Mouse (Mus musculus) lung, embryonic 16.5 days (tissue): ENCODE measurements at regions not wholly inside any gene's neighbourhood (a gene's known extent, or its start where the extent isn't known, plus 50 kb on each side); places are given as distances from the start of the nearest gene placed in this dataset.

Experiments
- ATAC-seq: fragments of 200-750 bp; cut with Nextera tagmentation; 2 replicates; pipeline ENCODE4 v1.8.0; 2017; ENCODE audit warnings: low read depth, mild to moderate bottlenecking, moderate library complexity
- H3K27ac ChIP-seq: fragments of 300-500 bp; sonication (generic); 2 replicates; pipeline ENCODE4 v1.5.1; 2014; ENCODE audit warnings: mild to moderate bottlenecking, control low read depth, low read length
- H3K27me3 ChIP-seq: fragments of 300-500 bp; sonication (generic); 2 replicates; pipeline ENCODE4 v1.6.1; 2014; ENCODE audit warnings: low read depth, low read length, mixed read lengths; ENCODE audit not compliant: control insufficient read depth, insufficient read depth
- H3K36me3 ChIP-seq: fragments of 300-500 bp; sonication (generic); 2 replicates; pipeline ENCODE4 v1.6.1; 2014; ENCODE audit warnings: low read length; ENCODE audit not compliant: control insufficient read depth, insufficient read depth
- H3K4me1 ChIP-seq: fragments of 300-500 bp; sonication (generic); replicated peaks from 2 replicates; pipeline ENCODE4 v1.6.1; 2014; ENCODE audit warnings: low read length, mixed read lengths; ENCODE audit not compliant: control insufficient read depth, insufficient read depth
- H3K4me2 ChIP-seq: fragments of 300-500 bp; sonication (generic); 2 replicates; pipeline ENCODE4 v1.6.1; 2014; ENCODE audit warnings: low read depth, low read length, control low read depth
- H3K4me3 ChIP-seq: fragments of 300-500 bp; sonication (generic); 2 replicates; pipeline ENCODE4 v1.5.1; 2014; ENCODE audit warnings: mild to moderate bottlenecking, low read length, control low read depth
- H3K9ac ChIP-seq: fragments of 300-500 bp; sonication (generic); 2 replicates; pipeline ENCODE4 v1.6.1; 2014; ENCODE audit warnings: low read length, control low read depth
- H3K9me3 ChIP-seq: fragments of 300-500 bp; sonication (generic); 2 replicates; pipeline ENCODE4 v1.6.1; 2016; ENCODE audit warnings: low read length; ENCODE audit not compliant: control insufficient read depth
- WGBS: fragments of 180-500 bp; shearing (Covaris S2); extraction: QIAGEN DNeasy Blood & Tissue Kit; methylation state at CpG from one replicate; pipeline ENCODE4 v1.1.7; 2014; 5-methylcytosine and 5-hydroxymethylcytosine counted together

GRCm38 (mm10) chr3:9373896-9374295 lies 236.0 kb downstream of the Zfp704 start:
- Histone ChIP-seq H3K36me3 (no peaks in the 10 kb centered on the region), H3K9ac (no peak overlapping the region), H3K27ac (no peak overlapping the region), H3K4me1 (no peaks in the 10 kb centered on the region), H3K9me3 (peaks cover 4% of the 10 kb centered on the region; the same call in 1 of the 2 replicates), H3K27me3 (no peaks in the 10 kb centered on the region), H3K4me3 (no peak overlapping the region), H3K4me2 (no peak overlapping the region)
- ATAC-seq, result no peak
- WGBS, result 59% methylated on average over 1 of the region's 1 CpGs

- no peaks in the 10 kb centered on the region for H3K4me1 ChIP-seq
- no peak overlapping the region for H3K27ac ChIP-seq
- no peaks in the 10 kb centered on the region for H3K27me3 ChIP-seq
- H3K4me3 ChIP-seq, result no peak overlapping the region
- H3K4me2 ChIP-seq, result no peak overlapping the region
- no peak overlapping the region for H3K9ac ChIP-seq
- WGBS, result 86% methylated on average over 2 of the region's 2 CpGs
- ATAC-seq, result no peak
- peaks cover 4% of the 10 kb centered on the region; the same call in 1 of the 2 replicates for H3K9me3 ChIP-seq
- H3K36me3 ChIP-seq, result no peaks in the 10 kb centered on the region
Observed at GRCm38 (mm10) chr3:9370096-9370495, 239.8 kb downstream of the Zfp704 start.

GRCm38 (mm10) chr3:9365791-9366190 lies 244.1 kb downstream of the Zfp704 start:
- H3K27me3 ChIP-seq, result no peaks in the 10 kb centered on the region
- 75% methylated on average over 9 of the region's 9 CpGs for WGBS
- no peaks in the 10 kb centered on the region for H3K36me3 ChIP-seq
- H3K27ac ChIP-seq, result no peak overlapping the region
- H3K4me1 ChIP-seq, result no peaks in the 10 kb centered on the region
- H3K9ac ChIP-seq, result no peak overlapping the region
- H3K4me3 ChIP-seq, result no peak overlapping the region
- H3K9me3 ChIP-seq, result peaks cover 4% of the 10 kb centered on the region; the same call in 1 of the 2 replicates
- no peak overlapping the region for H3K4me2 ChIP-seq
- ATAC-seq, result no peak

GRCm38 (mm10) chr3:9359186-9359585 lies 250.7 kb downstream of the Zfp704 start:
- H3K9me3 ChIP-seq, result no peaks in the 10 kb centered on the region
- H3K36me3 ChIP-seq, result no peaks in the 10 kb centered on the region
- no peaks in the 10 kb centered on the region for H3K27me3 ChIP-seq
- H3K27ac ChIP-seq, result no peak overlapping the region
- 92% methylated on average over 8 of the region's 8 CpGs for WGBS
- no peak overlapping the region for H3K4me3 ChIP-seq
- H3K4me1 ChIP-seq, result no peaks in the 10 kb centered on the region
- H3K9ac ChIP-seq, result no peak overlapping the region
- no peak for ATAC-seq
- H3K4me2 ChIP-seq, result no peak overlapping the region

GRCm38 (mm10) chr3:9358111-9358510 lies 251.8 kb downstream of the Zfp704 start:
- Histone ChIP-seq H3K9ac (no peak overlapping the region), H3K4me3 (no peak overlapping the region), H3K4me1 (no peaks in the 10 kb centered on the region), H3K9me3 (no peaks in the 10 kb centered on the region), H3K27ac (no peak overlapping the region), H3K27me3 (no peaks in the 10 kb centered on the region), H3K4me2 (no peak overlapping the region), H3K36me3 (no peaks in the 10 kb centered on the region)
- no peak for ATAC-seq
- WGBS, result 40% methylated on average over 12 of the region's 12 CpGs

- H3K27ac ChIP-seq, result no peak overlapping the region
- 76% methylated on average over 2 of the region's 2 CpGs for WGBS
- H3K4me2 ChIP-seq, result no peak overlapping the region
- no peaks in the 10 kb centered on the region for H3K36me3 ChIP-seq
- ATAC-seq, result no peak
- H3K9ac ChIP-seq, result no peak overlapping the region
- no peaks in the 10 kb centered on the region for H3K27me3 ChIP-seq
- no peaks in the 10 kb centered on the region for H3K4me1 ChIP-seq
- no peaks in the 10 kb centered on the region for H3K9me3 ChIP-seq
- no peak overlapping the region for H3K4me3 ChIP-seq
Observed at GRCm38 (mm10) chr3:9357639-9358038, 252.2 kb downstream of the Zfp704 start.

- H3K9ac ChIP-seq, result no peak overlapping the region
- H3K36me3 ChIP-seq, result no peaks in the 10 kb centered on the region
- no peaks in the 10 kb centered on the region for H3K4me1 ChIP-seq
- 60% methylated on average over 4 of the region's 4 CpGs for WGBS
- H3K9me3 ChIP-seq, result no peaks in the 10 kb centered on the region
- no peak overlapping the region for H3K27ac ChIP-seq
- no peak overlapping the region for H3K4me2 ChIP-seq
- H3K27me3 ChIP-seq, result no peaks in the 10 kb centered on the region
- H3K4me3 ChIP-seq, result no peak overlapping the region
- ATAC-seq, result no peak
Observed at GRCm38 (mm10) chr3:9355875-9356274, 254.0 kb downstream of the Zfp704 start.

GRCm38 (mm10) chr3:9354756-9355155 lies 255.1 kb downstream of the Zfp704 start:
- no peaks in the 10 kb centered on the region for H3K36me3 ChIP-seq
- H3K9ac ChIP-seq, result no peak overlapping the region
- H3K4me3 ChIP-seq, result no peak overlapping the region
- no peak for ATAC-seq
- 70% methylated on average over 11 of the region's 11 CpGs for WGBS
- H3K9me3 ChIP-seq, result no peaks in the 10 kb centered on the region
- no peaks in the 10 kb centered on the region for H3K27me3 ChIP-seq
- H3K4me1 ChIP-seq, result no peaks in the 10 kb centered on the region
- no peak overlapping the region for H3K27ac ChIP-seq
- H3K4me2 ChIP-seq, result no peak overlapping the region

GRCm38 (mm10) chr3:9352251-9352650 lies 257.6 kb downstream of the Zfp704 start:
- Histone ChIP-seq H3K36me3 (no peaks in the 10 kb centered on the region), H3K9me3 (no peaks in the 10 kb centered on the region), H3K27me3 (no peaks in the 10 kb centered on the region), H3K4me1 (peaks cover 5% of the 10 kb centered on the region; the same call in 1 of the 2 replicates), H3K4me2 (no peak overlapping the region), H3K27ac (no peak overlapping the region), H3K9ac (no peak overlapping the region), H3K4me3 (no peak overlapping the region)
- 56% methylated on average over 7 of the region's 7 CpGs for WGBS
- no peak for ATAC-seq

GRCm38 (mm10) chr3:9349822-9350221 lies 260.1 kb downstream of the Zfp704 start:
- H3K4me2 ChIP-seq, result no peak overlapping the region
- H3K36me3 ChIP-seq, result no peaks in the 10 kb centered on the region
- H3K27ac ChIP-seq, result no peak overlapping the region
- 89% methylated on average over 4 of the region's 4 CpGs for WGBS
- H3K4me1 ChIP-seq, result peaks cover 8% of the 10 kb centered on the region; the same call in 1 of the 2 replicates
- no peak overlapping the region for H3K4me3 ChIP-seq
- no peaks in the 10 kb centered on the region; the same call in 1 of the 2 replicates for H3K27me3 ChIP-seq
- H3K9ac ChIP-seq, result no peak overlapping the region
- H3K9me3 ChIP-seq, result no peaks in the 10 kb centered on the region
- no peak for ATAC-seq
